Mouse (Mus musculus) layer of hippocampus, adult 8-10 months (tissue): ENCODE results near the gene Cyp1a2. TPM values are rescaled to one million over a fixed set of nuclear protein-coding genes. Genes with fewer than 3 reads are reported as not detected.
A peak's percentile ranks its signal among the peaks of the same experiment; 100 is the strongest.
"Not testable (repeated sequence)": the region's sequence is repeated elsewhere in the genome, so short reads cannot be mapped to it uniquely, and the experiment has no call there.

ENCODE experiments used
- DNase-seq, 2 experiments: peaks; one replicate each; pipeline ENCODE4 v3.0.0; 2022; ENCODE audit warnings: low spot score in 2 of 2
- total RNA-seq, 4 experiments: library from RNA; stranded (reverse); gene quantifications; 2 replicates each; pipeline ENCODE4 v1.2.4; 2022

Cyp1a2 gene
- not detected for total RNA-seq

- no peak for DNase-seq
These were observed at the start of gene Cyp1a2 for GRCm38 (mm10) chr9:57683520-57683919. Gene Cyp1a2, minus strand, starts transcription at chr9:57683703.

DNA sequence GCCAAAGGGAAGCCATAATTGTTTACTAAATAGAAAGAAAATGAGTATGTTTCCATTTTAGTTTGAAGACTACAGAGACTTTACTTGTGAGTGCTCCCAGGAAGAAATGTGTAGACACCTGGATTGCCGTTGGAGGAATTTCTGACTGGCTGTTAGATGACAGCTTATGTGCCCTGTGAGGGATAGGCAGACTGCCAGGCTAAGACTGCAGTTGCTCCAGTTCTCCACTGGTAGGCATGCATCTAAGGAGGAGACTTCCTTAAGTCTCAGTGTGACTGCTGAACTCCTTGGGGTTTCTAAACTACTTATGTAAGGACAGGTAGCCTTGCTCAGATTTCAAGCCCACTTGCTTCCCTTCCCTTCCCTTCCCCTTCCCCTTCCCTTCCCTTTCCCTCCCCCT is 44.8 kb upstream of the Cyp1a2 start:
- no peak for DNase-seq

- DNase-seq: no peak
These were observed 41.2 kb upstream of the Cyp1a2 start for GRCm38 (mm10) chr9:57724701-57725100.

DNA sequence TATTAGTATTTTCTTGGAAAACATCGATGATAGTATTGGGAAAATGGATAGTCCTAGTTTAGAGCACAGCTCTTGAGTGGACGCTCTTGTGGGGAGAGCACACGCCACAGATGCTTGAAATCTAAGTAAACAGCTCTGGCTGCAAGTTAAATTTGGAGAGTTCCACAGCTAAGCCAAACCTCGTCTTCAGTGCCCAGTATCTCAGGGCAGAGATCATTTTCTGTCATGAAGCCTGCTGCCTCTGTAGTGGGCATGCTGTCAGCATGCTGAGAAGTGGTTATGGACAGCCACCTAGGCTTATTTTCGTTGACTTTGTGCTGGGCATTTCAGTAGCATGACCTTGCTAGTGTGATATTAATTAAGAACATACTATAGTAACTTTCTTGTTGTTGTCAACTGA is 40.3 kb upstream of the Cyp1a2 start:
- no peak for DNase-seq

DNA sequence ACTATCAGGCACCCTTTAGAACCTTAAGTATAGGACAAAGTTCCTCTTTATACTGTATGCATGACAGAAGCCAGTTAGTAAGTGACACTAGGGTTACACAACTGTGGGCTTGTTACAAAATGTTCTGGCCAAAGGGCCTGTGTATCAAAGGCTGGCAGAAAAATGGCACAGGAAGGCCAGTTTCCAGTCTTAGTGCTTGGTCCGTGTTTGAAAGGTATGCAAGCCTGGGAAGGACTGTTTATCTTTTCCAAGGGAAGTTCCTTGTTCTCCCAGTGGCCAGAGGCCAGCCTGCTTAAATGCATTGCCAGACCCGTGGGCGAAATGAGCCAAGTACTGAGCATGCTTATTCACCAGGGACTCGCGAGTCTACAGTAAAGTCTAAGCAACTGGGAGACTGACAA is 39.8 kb upstream of the Cyp1a2 start:
- peak; percentile 41 to 52 for DNase-seq

GRCm38 (mm10) chr9:57722371-57722770 is 38.9 kb upstream of the Cyp1a2 start:
- no peak for DNase-seq

GRCm38 (mm10) chr9:57720736-57721135 is 37.2 kb upstream of the Cyp1a2 start:
- no peak for DNase-seq

DNA sequence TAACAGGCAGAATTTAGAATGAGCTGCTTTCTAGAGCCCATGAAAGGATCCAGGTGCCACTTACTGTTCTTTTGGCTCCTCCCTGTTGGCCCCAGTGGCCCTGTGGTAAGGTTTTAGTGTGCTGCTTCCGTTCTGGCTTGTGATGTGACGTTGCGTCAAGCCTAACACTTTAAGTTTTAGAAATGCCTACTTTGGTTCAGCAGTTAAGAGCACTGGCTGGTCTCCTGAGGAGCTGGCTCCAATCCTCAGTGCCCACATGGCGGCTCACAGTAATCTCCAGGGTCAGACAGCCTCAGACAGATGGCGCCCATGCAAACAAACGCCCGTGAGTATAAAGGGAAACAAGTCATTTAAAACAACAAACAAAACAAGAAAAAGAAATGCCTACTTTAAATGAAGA is 34.9 kb upstream of the Cyp1a2 start:
- no peak for DNase-seq

- DNase-seq: no peak
These were observed 28.7 kb upstream of the Cyp1a2 start for GRCm38 (mm10) chr9:57712194-57712593.

GRCm38 (mm10) chr9:57710214-57710613 is 26.7 kb upstream of the Cyp1a2 start:
- not testable (repeated sequence) for DNase-seq

GRCm38 (mm10) chr9:57708720-57709274 is 25.3 kb upstream of the Cyp1a2 start:
- peak in 1 of 2 experiments; percentile 37 for DNase-seq

GRCm38 (mm10) chr9:57708068-57708719 is 24.7 kb upstream of the Cyp1a2 start, which contains the start of gene Edc3:
Gene Edc3, plus strand, starts transcription at chr9:57708540.
- DNase-seq: peak; percentile 72 to 81

DNA sequence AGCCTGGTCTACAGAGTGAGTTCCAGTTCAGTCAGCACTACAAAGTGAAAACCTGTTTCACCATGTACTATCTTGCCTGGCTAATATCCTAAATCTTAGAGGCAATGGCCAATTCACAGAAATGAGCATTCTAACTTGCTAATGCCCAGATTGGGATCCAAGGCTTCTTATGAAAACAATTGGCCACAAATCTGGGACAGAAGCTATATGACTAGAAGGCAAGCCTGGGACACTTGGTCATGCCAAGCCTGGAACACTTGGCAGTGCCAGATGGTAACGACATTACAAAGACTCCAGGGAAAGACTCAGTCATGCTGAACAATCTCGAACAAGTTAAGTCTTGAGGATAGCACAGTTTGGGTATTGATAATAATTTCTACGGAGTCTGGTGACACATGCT is 23.0 kb upstream of the Cyp1a2 start:
- no peak for DNase-seq

GRCm38 (mm10) chr9:57698466-57699150 is 15.1 kb upstream of the Cyp1a2 start:
- no peak for DNase-seq

GRCm38 (mm10) chr9:57697380-57697779 is 13.9 kb upstream of the Cyp1a2 start:
- no peak for DNase-seq

GRCm38 (mm10) chr9:57696380-57697285 is 13.1 kb upstream of the Cyp1a2 start:
- DNase-seq: peak; percentile 50 to 65

- no peak for DNase-seq
These were observed 10.6 kb upstream of the Cyp1a2 start for GRCm38 (mm10) chr9:57694108-57694507.

DNA sequence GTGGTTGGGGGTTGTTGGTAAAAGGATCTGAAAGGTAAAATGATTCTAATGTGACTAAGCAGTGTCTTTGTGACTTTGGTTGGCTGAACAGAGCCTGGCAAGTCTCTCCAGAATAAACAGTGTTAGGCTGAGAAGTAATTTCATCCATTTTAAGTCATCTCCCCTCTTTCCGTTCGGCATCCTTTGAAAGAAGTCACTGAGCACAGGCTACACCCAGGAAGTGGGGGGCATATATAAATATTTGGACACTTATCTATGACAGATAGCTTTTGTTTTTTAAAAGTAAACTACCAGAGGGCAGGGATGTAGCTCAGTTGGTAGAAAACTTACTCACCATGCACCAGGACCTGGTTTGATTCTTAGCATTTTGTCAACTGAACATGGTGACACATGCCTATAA is 5.1 kb upstream of the Cyp1a2 start:
- DNase-seq: no peak

GRCm38 (mm10) chr9:57688158-57688557 is 4.7 kb upstream of the Cyp1a2 start:
- no peak for DNase-seq

GRCm38 (mm10) chr9:57687751-57688150 is 4.2 kb upstream of the Cyp1a2 start, which contains the start of gene Cyp1a1:
Gene Cyp1a1, plus strand, starts transcription at chr9:57687928.
- no peak for DNase-seq

GRCm38 (mm10) chr9:57686011-57686410 is 2.5 kb upstream of the Cyp1a2 start:
- DNase-seq: no peak

- DNase-seq: no peak
These were observed 2.1 kb downstream of the Cyp1a2 start for GRCm38 (mm10) chr9:57681411-57681810.
